Mouse (Mus musculus) limb, embryonic 10.5 days (tissue): ENCODE measurements around the gene Fam131a. TPM values are rescaled to one million over a fixed set of nuclear protein-coding genes. Genes with fewer than 3 reads are reported as not detected.

ENCODE experiments used
- DNase-seq: peaks from one replicate; pipeline ENCODE4 v3.0.0-alpha.2; 2017; ENCODE audit warnings: low spot score
- H3K27ac ChIP-seq: fragments of 300-500 bp; sonication (generic); 2 replicates; pipeline ENCODE4 v1.5.1; 2016; ENCODE audit warnings: mild to moderate bottlenecking
- H3K27me3 ChIP-seq: fragments of 300-500 bp; sonication (generic); 2 replicates; pipeline ENCODE4 v1.6.1; 2016; ENCODE audit warnings: low read depth, mild to moderate bottlenecking; ENCODE audit not compliant: poor library complexity, severe bottlenecking
- H3K36me3 ChIP-seq: fragments of 300-500 bp; sonication (generic); 2 replicates; pipeline ENCODE4 v1.6.1; 2016; ENCODE audit warnings: mild to moderate bottlenecking, moderate library complexity
- H3K4me1 ChIP-seq: fragments of 300-500 bp; sonication (generic); 2 replicates; pipeline ENCODE4 v1.6.1; 2016
- H3K4me3 ChIP-seq: fragments of 300-500 bp; sonication (generic); 2 replicates; pipeline ENCODE4 v1.5.1; 2016; ENCODE audit warnings: mild to moderate bottlenecking, moderate library complexity
- H3K9me3 ChIP-seq: fragments of 300-500 bp; sonication (generic); replicated peaks from 2 replicates; pipeline ENCODE4 v1.6.1; 2016; ENCODE audit warnings: mild to moderate bottlenecking
- WGBS: fragments of 180-500 bp; shearing (Covaris S2); methylation state at CpG from one replicate; pipeline ENCODE4 v1.1.7; 2016; 5-methylcytosine and 5-hydroxymethylcytosine counted together
- polyA plus RNA-seq: library from polyadenylated mRNA; unstranded; fragments of >200 nt; fragmentation: Nextera tagmentation; extraction: Ambion mirVana; gene quantifications from 2 replicates; pipeline ENCODE4 v1.2.1, GENCODE M21; 2016

Fam131a gene
- polyA plus RNA-seq, 1 experiment from 2014 or later: 3.8 TPM

DNA sequence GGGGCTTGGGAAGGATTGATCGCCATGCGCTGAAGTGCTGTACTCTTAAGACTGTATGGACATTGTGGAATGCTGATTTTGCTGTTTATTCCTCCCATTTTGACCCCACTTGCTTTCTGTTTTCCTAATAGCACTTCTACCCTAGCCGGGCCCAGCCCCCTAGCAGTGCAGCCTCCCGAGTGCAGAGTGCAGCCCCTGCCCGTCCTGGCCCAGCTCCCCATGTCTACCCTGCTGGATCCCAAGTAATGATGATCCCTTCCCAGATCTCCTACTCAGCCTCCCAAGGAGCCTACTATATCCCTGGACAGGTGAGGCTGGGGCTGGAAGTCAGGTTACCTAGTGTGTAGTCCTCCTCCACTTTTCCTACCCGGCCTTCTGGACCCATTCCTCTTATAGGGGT lies 17.8 kb upstream of the Fam131a start:
- H3K27me3 ChIP-seq: no peaks in the 10 kb centered on the region
- H3K36me3 ChIP-seq: peaks cover 65% of the 10 kb centered on the region
- H3K4me1 ChIP-seq: peaks cover 24% of the 10 kb centered on the region
- no peaks in the 10 kb centered on the region for H3K9me3 ChIP-seq
- no peak overlapping the region for H3K27ac ChIP-seq
- 92% methylated on average over 6 of the region's 6 CpGs for WGBS
- no peak for DNase-seq
- peak overlapping the region; percentile 99; the same call in 1 of the 2 replicates for H3K4me3 ChIP-seq

DNA sequence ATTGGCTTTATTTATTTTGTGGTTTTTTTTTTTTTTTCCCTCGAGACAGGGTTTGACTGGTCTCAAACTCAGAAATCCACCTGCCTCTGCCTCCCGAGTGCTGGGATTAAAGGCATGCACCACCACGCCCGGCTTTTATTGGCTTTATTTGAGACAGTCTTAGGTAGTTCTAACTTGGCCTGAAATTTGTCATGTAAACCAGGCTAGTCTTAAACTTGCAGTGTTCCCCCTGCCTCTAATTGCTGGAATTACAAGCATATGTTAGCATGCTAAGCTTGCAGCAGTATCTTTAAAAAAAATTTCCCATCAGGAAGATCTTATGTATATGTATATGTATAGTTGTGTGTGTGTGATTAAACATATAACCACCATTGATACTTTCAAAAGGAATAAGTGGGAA lies 16.3 kb upstream of the Fam131a start:
- Histone ChIP-seq H3K27me3 (no peaks in the 10 kb centered on the region), H3K36me3 (peaks cover 80% of the 10 kb centered on the region), H3K27ac (no peak overlapping the region), H3K4me1 (peaks cover 22% of the 10 kb centered on the region), H3K9me3 (no peaks in the 10 kb centered on the region), H3K4me3 (no peak overlapping the region)
- 89% methylated on average over 4 of the region's 4 CpGs for WGBS
- DNase-seq: no peak

DNA sequence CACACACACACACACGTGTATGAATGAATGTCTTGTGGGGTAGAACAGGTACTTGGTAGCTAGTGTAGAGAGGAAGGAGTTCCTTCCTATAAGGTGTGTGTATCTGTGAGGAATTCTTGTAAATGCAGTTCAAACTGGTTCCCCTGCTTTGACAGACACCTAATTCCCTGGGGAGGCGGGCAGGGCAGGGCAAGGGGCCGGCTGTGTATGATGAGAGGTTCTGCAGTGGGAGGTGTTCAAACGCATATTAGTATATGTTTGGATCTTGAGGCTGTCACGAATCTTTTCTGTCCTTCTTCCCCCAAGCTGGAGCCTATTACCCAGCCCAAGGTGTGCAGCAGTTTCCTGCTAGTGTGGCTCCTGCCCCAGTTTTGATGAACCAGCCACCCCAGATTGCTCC lies 15.7 kb upstream of the Fam131a start:
- Histone ChIP-seq H3K36me3 (peaks cover 87% of the 10 kb centered on the region), H3K4me3 (no peak overlapping the region), H3K4me1 (peaks cover 18% of the 10 kb centered on the region), H3K27ac (no peak overlapping the region), H3K27me3 (no peaks in the 10 kb centered on the region), H3K9me3 (no peaks in the 10 kb centered on the region)
- no peak for DNase-seq
- 89% methylated on average over 5 of the region's 5 CpGs for WGBS

DNA sequence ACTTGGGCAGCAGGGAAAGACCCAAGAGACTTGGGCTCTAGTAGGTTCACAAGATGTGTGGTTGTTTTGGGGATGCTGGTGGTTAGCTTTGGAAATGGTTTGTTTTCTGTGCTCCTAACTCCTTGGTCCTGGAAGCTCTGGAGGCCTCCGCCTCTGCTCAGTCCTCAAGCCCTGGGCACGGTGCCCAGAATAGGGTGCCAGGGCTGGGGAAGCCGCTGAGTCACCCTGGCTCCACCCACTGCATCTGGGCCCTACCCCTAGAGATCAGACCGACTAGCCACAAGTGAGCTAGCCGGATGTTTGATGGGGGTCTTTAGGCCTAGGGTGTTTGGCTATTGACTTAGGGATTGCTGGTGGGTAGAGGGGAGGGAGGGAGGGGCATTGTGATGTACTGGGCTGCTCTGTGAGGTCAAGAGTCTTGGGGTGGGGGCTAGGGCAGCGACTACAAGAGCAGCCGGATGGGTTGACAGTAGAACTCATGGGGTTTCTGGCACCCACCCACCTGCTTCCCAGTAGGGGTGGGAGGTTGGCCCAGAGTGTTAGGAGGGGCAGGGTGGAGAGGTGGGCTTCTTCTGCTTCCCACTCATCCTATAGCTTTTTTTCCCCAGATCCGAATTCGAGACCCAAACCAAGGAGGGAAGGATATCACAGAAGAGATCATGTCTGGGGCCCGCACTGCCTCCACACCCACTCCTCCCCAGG lies 14.9 kb upstream of the Fam131a start:
- DNase-seq: no peak
- 94% methylated on average over 10 of the region's 10 CpGs for WGBS
- peaks cover 18% of the 10 kb centered on the region for H3K4me1 ChIP-seq
- H3K9me3 ChIP-seq: no peaks in the 10 kb centered on the region
- H3K4me3 ChIP-seq: no peak overlapping the region
- H3K27ac ChIP-seq: no peak overlapping the region
- H3K27me3 ChIP-seq: no peaks in the 10 kb centered on the region
- H3K36me3 ChIP-seq: peaks cover 94% of the 10 kb centered on the region

DNA sequence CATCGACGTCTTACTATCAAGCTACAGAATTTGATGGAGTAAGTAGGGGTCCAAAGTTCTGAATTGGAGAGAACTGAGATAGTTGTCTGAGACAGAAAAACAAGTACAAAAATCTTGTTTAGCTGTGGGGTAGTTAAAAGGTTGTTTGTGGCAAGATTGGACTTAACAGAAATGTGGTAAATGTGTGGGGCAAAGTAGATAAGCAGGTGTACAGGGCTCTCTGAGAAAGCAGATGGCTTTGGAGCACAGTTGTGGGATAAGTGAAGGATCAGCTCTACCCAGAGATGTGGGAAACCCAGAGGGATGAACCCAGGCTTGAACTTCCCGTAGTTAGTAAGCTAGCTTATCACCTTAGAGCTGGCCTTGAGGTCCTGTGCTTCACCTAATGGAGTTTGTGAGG lies 2.3 kb upstream of the Fam131a start:
- Histone ChIP-seq H3K4me3 (no peak overlapping the region), H3K36me3 (peaks cover 67% of the 10 kb centered on the region), H3K9me3 (no peaks in the 10 kb centered on the region), H3K27me3 (peaks cover 15% of the 10 kb centered on the region), H3K4me1 (peaks cover 30% of the 10 kb centered on the region), H3K27ac (no peak overlapping the region)
- WGBS: 90% methylated on average over 3 of the region's 3 CpGs
- no peak for DNase-seq

DNA sequence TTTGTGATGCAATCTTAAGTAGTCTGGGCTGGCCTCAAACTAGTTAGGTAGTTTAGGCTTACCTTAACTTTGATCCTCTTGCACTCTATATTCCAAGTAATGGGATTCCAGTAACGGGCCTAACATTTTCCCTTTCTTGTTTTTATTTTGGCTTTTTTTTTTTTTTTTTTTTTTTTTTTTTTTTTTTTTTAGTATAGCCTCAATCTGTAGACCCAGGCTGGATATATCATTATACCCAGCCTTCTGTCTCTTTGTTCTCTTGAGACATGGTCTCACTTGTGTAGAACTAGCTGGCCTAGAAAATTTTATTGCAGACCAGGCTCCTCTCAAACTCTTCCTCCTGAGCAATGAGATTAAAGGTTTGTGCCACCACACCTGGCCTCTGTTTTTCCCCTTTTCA lies 1.4 kb upstream of the Fam131a start:
- H3K4me3 ChIP-seq: no peak overlapping the region
- DNase-seq: no peak
- peaks cover 39% of the 10 kb centered on the region for H3K4me1 ChIP-seq
- no peaks in the 10 kb centered on the region for H3K9me3 ChIP-seq
- WGBS: 81% methylated on average over 1 of the region's 1 CpGs
- peaks cover 20% of the 10 kb centered on the region for H3K27me3 ChIP-seq
- H3K36me3 ChIP-seq: peaks cover 59% of the 10 kb centered on the region
- H3K27ac ChIP-seq: no peak overlapping the region

DNA sequence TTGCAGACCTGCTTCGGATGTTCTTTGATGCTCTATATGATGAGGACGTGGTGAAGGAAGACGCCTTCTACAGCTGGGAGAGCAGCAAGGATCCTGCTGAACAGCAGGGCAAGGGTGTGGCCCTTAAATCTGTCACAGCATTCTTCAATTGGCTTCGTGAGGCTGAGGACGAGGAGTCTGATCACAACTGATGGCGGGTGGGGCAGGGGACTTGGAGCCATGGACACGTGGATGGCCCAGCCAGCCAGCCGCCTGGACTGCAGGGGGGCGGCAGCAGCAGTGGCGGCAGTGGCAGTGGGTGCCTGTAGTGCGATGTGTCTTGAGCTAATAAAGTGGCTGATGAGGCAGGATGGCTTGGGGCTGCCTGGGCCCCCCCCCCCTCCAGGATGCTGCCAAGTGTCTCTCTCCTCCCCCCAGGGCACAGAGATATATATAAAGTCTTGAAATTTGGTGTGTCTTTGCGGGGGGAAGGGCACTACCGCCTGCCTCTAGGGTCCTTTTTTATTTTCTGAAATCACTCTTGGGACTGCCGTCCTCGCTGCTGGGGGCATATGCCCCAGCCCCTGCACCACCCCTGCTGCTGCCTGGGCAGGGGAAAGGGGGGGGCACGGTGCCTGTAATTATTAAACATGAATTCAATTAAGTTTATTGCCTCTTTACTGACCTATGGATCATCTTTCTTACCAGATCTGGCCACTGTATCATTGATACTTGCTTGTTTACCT lies 638 bp upstream of the Fam131a start:
- Histone ChIP-seq H3K4me3 (peak overlapping the region; percentile 65; the same call in 1 of the 2 replicates), H3K36me3 (peaks cover 51% of the 10 kb centered on the region), H3K27ac (no peak overlapping the region; the same call in 1 of the 2 replicates), H3K4me1 (peaks cover 44% of the 10 kb centered on the region), H3K9me3 (no peaks in the 10 kb centered on the region), H3K27me3 (peaks cover 20% of the 10 kb centered on the region)
- no peak for DNase-seq
- 37% methylated on average over 16 of the region's 16 CpGs for WGBS

DNA sequence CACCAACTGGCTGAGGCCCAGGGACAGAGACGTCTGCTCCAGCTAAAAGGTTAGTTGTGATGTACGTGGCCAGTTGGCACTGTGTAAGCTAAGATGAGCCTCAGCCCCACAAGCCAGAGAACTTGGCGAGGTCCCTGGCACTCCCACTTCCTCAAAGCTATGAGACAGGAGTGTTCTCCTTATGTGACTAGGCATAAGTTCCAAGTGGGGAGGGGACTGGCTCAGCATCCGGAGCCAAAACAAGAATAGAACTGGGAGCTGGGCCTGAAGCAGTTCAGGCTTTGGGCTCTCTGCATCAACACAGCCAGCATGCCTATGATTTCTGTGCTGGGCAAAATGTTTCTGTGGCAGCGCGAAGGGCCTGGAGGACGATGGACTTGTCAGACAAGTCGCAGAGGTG lies 1.7 kb downstream of the Fam131a start:
- no peaks in the 10 kb centered on the region for H3K9me3 ChIP-seq
- peaks cover 51% of the 10 kb centered on the region for H3K4me1 ChIP-seq
- no peak overlapping the region for H3K27ac ChIP-seq
- no peak for DNase-seq
- no peak overlapping the region for H3K4me3 ChIP-seq
- peaks cover 26% of the 10 kb centered on the region for H3K27me3 ChIP-seq
- 82% methylated on average over 8 of the region's 8 CpGs for WGBS
- peaks cover 27% of the 10 kb centered on the region for H3K36me3 ChIP-seq

DNA sequence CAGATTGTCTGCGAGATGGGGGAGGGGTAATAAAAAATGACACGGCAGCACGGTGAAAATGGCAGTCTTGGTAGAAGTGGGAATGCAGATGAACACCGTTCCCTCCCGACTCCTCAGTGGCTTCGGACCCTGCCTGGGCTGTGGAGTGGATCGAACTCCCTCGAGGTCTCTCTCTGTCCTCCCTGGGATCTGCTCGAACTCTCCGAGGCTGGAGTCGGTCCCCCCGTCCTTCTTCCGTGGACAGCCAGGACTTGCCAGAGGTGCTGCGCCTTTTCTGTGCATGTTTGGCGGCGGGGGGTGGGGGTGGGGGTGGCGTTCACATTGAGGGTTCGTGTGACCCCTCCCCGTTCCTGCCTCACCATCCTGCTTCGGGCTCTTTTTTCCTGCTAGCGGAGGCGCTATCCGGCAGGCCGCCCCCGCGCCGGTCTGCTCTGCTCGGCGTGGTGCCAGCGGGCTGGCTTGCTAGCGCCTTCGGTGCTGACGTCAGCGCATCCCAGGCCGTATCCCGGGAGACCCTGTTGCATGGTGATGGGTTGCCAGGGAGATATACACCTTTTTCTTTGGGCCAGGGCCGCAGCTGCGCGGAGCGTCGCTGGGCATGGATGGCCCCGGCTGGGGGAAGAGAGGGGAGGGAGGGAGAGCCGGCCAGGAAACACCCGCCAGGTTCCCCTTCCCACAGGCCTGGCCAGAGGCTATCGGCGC lies 2.7 kb downstream of the Fam131a start:
- WGBS: 4% methylated on average over 46 of the region's 46 CpGs
- H3K4me3 ChIP-seq: peak overlapping the region; percentile 58
- DNase-seq: peak; percentile 77
- peaks cover 61% of the 10 kb centered on the region for H3K4me1 ChIP-seq
- peak overlapping the region; percentile 72 for H3K27ac ChIP-seq
- no peaks in the 10 kb centered on the region for H3K9me3 ChIP-seq
- H3K36me3 ChIP-seq: peaks cover 17% of the 10 kb centered on the region
- H3K27me3 ChIP-seq: peaks cover 26% of the 10 kb centered on the region

DNA sequence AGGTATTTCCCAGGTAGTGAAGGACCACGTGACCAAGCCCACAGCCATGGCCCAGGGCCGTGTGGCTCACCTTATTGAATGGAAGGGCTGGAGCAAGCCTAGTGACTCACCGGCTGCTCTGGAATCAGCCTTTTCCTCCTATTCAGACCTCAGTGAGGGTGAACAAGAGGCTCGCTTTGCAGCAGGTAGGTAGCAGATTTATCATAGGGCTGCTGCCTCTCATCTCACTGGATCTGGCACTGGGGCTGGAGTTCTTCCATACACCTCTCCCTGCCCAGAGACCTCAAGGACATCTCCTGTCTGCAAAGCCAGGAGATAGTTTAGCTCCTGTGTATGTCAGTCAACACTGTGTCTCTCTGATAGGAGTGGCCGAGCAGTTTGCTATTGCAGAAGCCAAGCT lies 6.2 kb downstream of the Fam131a start:
- no peak for DNase-seq
- 79% methylated on average over 5 of the region's 5 CpGs for WGBS
- Histone ChIP-seq H3K27ac (0 out of 2 replicates have a peak overlapping the region, but pooled peaks have one; percentile 7), H3K36me3 (peaks cover 11% of the 10 kb centered on the region), H3K4me1 (peaks cover 59% of the 10 kb centered on the region), H3K4me3 (no peak overlapping the region), H3K27me3 (peaks cover 23% of the 10 kb centered on the region), H3K9me3 (no peaks in the 10 kb centered on the region)

DNA sequence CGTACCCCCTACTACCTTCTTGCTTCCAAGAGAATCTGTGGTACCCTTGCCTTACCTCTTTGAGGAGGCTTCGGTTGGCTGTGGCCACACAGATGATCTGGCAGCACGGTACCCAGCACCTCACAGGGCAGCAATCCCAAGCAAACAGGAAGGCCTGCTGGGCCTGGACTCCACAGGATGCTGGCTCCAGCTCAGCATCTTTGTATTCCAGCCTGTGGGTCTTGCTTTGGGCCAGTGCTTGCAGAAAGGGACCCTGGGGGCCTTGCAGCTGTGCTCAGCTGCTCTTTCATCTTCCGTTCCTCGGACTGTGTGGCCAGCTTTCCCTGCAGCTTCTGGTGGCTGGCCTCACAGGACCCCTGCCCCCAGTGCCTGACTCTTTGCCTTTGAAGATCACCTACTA lies 7.0 kb downstream of the Fam131a start:
- Histone ChIP-seq H3K4me3 (no peak overlapping the region), H3K36me3 (peaks cover 18% of the 10 kb centered on the region), H3K27ac (peak overlapping the region; percentile 70), H3K9me3 (no peaks in the 10 kb centered on the region), H3K4me1 (peaks cover 59% of the 10 kb centered on the region), H3K27me3 (peaks cover 18% of the 10 kb centered on the region)
- WGBS: 23% methylated on average over 5 of the region's 5 CpGs
- DNase-seq: no peak

DNA sequence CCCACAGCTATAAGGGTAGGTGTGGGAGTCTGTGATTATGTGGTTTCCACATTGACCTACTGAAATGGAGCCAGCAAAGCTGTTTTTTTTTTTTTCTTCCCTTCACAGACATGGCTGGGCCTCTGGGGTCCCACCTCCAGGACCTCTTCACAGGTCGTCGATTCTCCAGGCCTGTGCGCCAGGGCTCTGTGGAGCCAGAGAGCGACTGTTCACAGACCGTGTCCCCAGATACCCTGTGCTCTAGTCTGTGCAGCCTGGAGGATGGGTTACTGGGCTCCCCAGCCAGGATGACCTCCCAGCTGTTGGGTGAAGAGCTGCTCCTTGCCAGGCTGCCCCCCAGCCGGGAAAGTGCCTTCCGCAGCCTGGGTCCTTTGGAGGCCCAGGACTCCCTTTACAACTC lies 8.3 kb downstream of the Fam131a start:
- WGBS: 53% methylated on average over 7 of the region's 7 CpGs
- no peak for DNase-seq
- 0 out of 2 replicates have a peak overlapping the region, but pooled peaks have one; percentile 24 for H3K4me3 ChIP-seq

More for the DNA sequence above, 8.3 kb downstream of the Fam131a start:
- Histone ChIP-seq H3K4me1 (peaks cover 47% of the 10 kb centered on the region), H3K27ac (peak overlapping the region; percentile 84), H3K9me3 (no peaks in the 10 kb centered on the region), H3K27me3 (peaks cover 6% of the 10 kb centered on the region; the same call in 1 of the 2 replicates), H3K36me3 (peaks cover 30% of the 10 kb centered on the region)
